Mouse (Mus musculus): ENCODE data around the gene Afap1l2. TPM values are rescaled to one million over a fixed set of nuclear protein-coding genes. Genes with fewer than 3 reads are reported as not detected.

Gene Afap1l2
- total and polyA plus RNA-seq, 2 experiments from 2014 or later: 12.3 to 20.8 TPM

DNA sequence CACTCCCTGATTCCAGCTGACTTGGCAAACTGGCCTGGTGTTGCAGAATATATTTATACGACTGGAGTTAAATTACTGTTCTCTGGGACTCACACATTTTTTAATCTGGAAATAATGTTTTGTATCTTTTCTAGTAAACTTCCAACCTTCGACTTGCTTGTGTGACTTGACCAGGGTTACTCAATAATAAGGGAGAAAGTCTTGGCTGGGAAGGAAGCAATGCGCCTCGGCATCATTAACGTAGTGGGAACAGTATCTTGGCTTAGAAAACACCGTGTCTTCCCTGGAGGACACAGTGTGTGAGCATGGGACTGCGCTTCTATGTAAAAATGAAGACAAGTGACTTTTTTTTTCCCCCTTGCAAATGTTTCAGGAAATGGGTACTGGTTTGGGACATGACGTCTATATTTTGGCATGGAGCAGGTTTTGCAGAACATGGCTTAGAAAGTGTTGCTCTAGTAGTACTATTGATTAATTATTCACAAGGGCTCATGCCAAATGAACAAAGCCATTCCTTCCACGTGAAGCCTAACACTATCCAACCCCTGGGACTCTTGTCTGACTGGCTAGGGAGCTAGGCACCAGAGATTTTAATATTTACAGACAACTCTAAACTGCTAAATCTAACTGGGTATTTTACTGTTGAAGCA, 39.8 kb upstream of the Afap1l2 start:
- Histone ChIP-seq H3K4me2 (ENCODE audit: low read depth, low read length) (no peak overlapping the region), H3K27ac (no peak overlapping the region), H3K27me3 (ENCODE audit: insufficient read depth, low read length) (no peaks in the 10 kb centered on the region), H3K4me3 (ENCODE audit: low read length) (no peak overlapping the region), H3K9ac (replicated peaks; ENCODE audit: low read length) (no peak overlapping the region), H3K4me1 (ENCODE audit: insufficient read depth, low read length) (no peaks in the 10 kb centered on the region), H3K9me3 (ENCODE audit: low read length) (no peaks in the 10 kb centered on the region), H3K36me3 (ENCODE audit: insufficient read depth, low read length) (no peaks in the 10 kb centered on the region)
- ATAC-seq: no peak
- 65% methylated on average over 9 of the region's 9 CpGs for WGBS
- no peak for DNase-seq (ENCODE audit: low spot score)
- no peak for TF ChIP-seq CTCF (IDR thresholded peaks at IDR 0.05; ENCODE audit: low read depth)

DNA sequence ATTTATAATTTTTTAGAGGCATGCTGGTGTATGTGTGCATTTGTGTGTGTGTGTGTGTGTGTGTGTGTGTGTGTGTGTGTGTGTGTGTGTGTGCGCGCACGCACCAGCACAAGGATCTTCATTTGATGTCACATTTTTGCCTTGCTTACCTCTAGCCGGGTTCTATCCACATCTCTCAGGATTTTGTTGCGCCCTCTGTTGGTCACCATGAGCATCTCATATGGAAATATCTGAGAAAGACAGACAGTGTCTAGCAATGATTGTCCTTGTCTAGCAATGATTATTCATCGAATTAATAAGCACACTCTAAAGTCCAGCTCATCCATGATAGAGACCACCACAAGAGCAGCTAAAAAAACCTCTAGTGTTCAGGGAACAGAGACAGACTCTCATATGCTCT, 31.2 kb upstream of the Afap1l2 start:
- WGBS: 74% methylated on average over 6 of the region's 6 CpGs

DNA sequence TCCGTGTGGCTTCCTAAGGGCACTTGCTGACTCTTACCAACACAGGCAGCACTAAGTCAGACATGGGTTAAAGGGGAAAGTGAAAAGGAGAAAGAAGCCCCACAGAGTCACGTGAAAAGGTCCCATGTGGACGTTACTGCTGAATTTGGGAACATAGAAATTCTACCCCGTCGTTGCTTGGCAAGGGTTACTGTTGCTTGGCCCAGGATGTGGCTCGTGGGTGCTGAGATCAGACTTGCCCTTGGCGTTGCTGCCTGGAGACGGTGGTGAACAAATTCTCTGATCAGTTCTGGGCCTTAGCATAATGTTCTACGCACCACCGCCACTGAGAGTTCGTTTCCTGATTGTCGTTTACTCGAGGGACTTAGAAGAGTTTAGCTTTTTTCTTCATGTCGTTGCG, 28.8 kb upstream of the Afap1l2 start:
- Histone ChIP-seq H3K27ac (no peak overlapping the region), H3K9me3 (ENCODE audit: low read length) (no peaks in the 10 kb centered on the region), H3K4me3 (ENCODE audit: low read length) (no peak overlapping the region), H3K36me3 (ENCODE audit: insufficient read depth, low read length) (peaks cover 16% of the 10 kb centered on the region; the same call in 1 of the 2 replicates), H3K4me1 (ENCODE audit: insufficient read depth, low read length) (no peaks in the 10 kb centered on the region), H3K27me3 (ENCODE audit: insufficient read depth, low read length) (no peaks in the 10 kb centered on the region), H3K4me2 (ENCODE audit: low read depth, low read length) (no peak overlapping the region), H3K9ac (replicated peaks; ENCODE audit: low read length) (no peak overlapping the region)
- no peak for TF ChIP-seq CTCF (IDR thresholded peaks at IDR 0.05; ENCODE audit: low read depth)
- 64% methylated on average over 15 of the region's 15 CpGs for WGBS
- DNase-seq (ENCODE audit: low spot score) (no peak), ATAC-seq (no peak)

More for the DNA sequence above, 31.2 kb upstream of the Afap1l2 start:
- no peaks in the 10 kb centered on the region for H3K4me1 ChIP-seq (ENCODE audit: insufficient read depth, low read length)
- no peak overlapping the region for H3K4me3 ChIP-seq (ENCODE audit: low read length)
- no peaks in the 10 kb centered on the region for H3K9me3 ChIP-seq (ENCODE audit: low read length)
- H3K36me3 ChIP-seq (ENCODE audit: insufficient read depth, low read length): peaks cover 16% of the 10 kb centered on the region; the same call in 1 of the 2 replicates
- H3K4me2 ChIP-seq (ENCODE audit: low read depth, low read length): no peak overlapping the region
- H3K27me3 ChIP-seq (ENCODE audit: insufficient read depth, low read length): no peaks in the 10 kb centered on the region
- TF ChIP-seq CTCF (IDR thresholded peaks at IDR 0.05; ENCODE audit: low read depth): peak; percentile 78
- peak; percentile 78 for DNase-seq (ENCODE audit: low spot score)
- 0 out of 2 replicates have a peak, but pooled peaks have one; percentile 32 for ATAC-seq
- H3K9ac ChIP-seq (replicated peaks; ENCODE audit: low read length): no peak overlapping the region
- no peak overlapping the region for H3K27ac ChIP-seq

DNA sequence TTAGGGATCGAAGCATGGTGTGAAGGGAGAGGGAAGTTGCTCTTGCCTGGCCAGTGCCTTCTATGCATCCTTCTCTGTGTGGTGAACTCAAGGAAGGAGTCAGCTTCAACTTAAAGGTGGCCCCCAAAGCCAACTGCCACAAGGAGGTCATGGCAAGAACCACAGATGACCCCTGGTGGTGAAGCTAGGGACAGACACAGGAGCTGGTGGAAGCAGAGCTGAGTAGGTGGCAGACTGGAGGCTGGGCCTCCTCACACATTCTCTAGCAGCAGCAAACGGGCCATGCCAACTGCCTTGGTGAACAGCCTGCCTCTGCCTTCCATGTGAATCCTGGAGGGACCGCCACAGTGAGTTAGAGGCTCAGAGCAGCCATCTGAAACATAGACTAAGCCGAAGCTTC, 23.6 kb upstream of the Afap1l2 start:
- ATAC-seq (no peak), DNase-seq (ENCODE audit: low spot score) (peak; percentile 56)
- H3K36me3 ChIP-seq (ENCODE audit: insufficient read depth, low read length): no peaks in the 10 kb centered on the region
- no peak overlapping the region for H3K27ac ChIP-seq
- H3K27me3 ChIP-seq (ENCODE audit: insufficient read depth, low read length): no peaks in the 10 kb centered on the region
- no peaks in the 10 kb centered on the region for H3K4me1 ChIP-seq (ENCODE audit: insufficient read depth, low read length)
- H3K9ac ChIP-seq (replicated peaks; ENCODE audit: low read length): no peak overlapping the region
- TF ChIP-seq CTCF (IDR thresholded peaks at IDR 0.05; ENCODE audit: low read depth): peak; percentile 85
- H3K4me2 ChIP-seq (ENCODE audit: low read depth, low read length): no peak overlapping the region
- H3K4me3 ChIP-seq (ENCODE audit: low read length): no peak overlapping the region
- 67% methylated on average over 4 of the region's 4 CpGs for WGBS
- no peaks in the 10 kb centered on the region for H3K9me3 ChIP-seq (ENCODE audit: low read length)

GRCm38 (mm10) chr19:57029461-57029860, 21.4 kb upstream of the Afap1l2 start:
- no peak for TF ChIP-seq CTCF (IDR thresholded peaks at IDR 0.05; ENCODE audit: low read depth)
- Histone ChIP-seq H3K4me3 (ENCODE audit: low read length) (no peak overlapping the region), H3K4me1 (ENCODE audit: insufficient read depth, low read length) (no peaks in the 10 kb centered on the region), H3K9ac (replicated peaks; ENCODE audit: low read length) (no peak overlapping the region), H3K9me3 (ENCODE audit: low read length) (no peaks in the 10 kb centered on the region), H3K4me2 (ENCODE audit: low read depth, low read length) (no peak overlapping the region), H3K36me3 (ENCODE audit: insufficient read depth, low read length) (no peaks in the 10 kb centered on the region), H3K27ac (0 out of 2 replicates have a peak overlapping the region, but pooled peaks have one; percentile 20), H3K27me3 (ENCODE audit: insufficient read depth, low read length) (no peaks in the 10 kb centered on the region)
- ATAC-seq (no peak), DNase-seq (ENCODE audit: low spot score) (no peak)
- WGBS: 95% methylated on average over 6 of the region's 6 CpGs

DNA sequence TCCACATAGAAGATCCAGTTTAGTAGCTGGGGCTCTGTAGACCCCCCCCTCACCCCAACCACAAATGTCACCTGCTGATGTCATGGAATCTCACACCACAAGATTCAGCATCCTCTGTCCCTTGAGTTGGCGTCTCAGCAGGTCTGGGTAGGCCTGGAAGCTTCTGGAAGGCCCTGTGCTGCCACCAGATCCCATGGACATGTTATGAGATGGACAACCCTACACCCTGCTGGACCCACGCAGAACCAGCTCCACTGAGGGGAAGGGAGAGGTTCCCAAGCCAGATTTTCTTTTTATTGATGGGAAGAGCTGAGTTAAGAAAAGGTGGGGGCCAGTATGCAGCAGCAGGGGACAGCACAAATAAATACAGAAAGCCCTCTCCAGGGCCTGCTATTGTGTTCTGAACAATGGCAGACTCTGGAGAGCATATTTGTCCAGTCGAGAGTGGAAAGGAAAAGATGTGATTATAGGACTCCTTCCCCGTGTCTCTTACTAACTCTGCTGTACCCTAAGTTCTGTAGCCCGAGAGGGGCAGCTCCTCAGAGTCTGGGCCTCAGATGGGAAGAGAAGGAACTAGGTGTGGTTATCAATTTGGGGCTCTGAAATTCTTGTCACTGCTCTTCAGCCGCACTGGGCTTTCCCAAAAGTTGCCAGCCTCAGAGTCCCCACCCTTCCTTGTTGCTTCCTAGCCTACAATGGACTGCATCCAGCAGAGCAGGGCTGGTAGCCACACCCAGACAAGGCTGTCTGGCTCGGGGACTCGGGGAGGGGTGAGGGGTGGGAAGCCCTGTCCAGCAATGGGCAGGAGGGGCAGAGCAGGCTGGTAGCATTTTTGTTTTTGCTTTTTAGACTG, 20.5 kb upstream of the Afap1l2 start:
- Histone ChIP-seq H3K36me3 (ENCODE audit: insufficient read depth, low read length) (no peaks in the 10 kb centered on the region), H3K4me2 (ENCODE audit: low read depth, low read length) (no peak overlapping the region), H3K9me3 (ENCODE audit: low read length) (no peaks in the 10 kb centered on the region), H3K4me3 (ENCODE audit: low read length) (no peak overlapping the region), H3K27me3 (ENCODE audit: insufficient read depth, low read length) (no peaks in the 10 kb centered on the region), H3K9ac (replicated peaks; ENCODE audit: low read length) (no peak overlapping the region), H3K27ac (peak overlapping the region; percentile 20; the same call in 1 of the 2 replicates), H3K4me1 (ENCODE audit: insufficient read depth, low read length) (no peaks in the 10 kb centered on the region)
- 29% methylated on average over 8 of the region's 8 CpGs for whole genome bisulfite sequencing
- TF ChIP-seq CTCF (IDR thresholded peaks at IDR 0.05; ENCODE audit: low read depth): no peak
- DNase-seq (ENCODE audit: low spot score) (no peak), ATAC-seq (no peak)

Measured in hindbrain, postnatal 0 days (tissue).